Mouse (Mus musculus) thymus, adult 2 months (tissue): ENCODE measurements around the gene Olfml2a.

Experiments
- CTCF ChIP-seq: fragments of 200-500 bp; IDR thresholded peaks from 2 replicates; pipeline ENCODE4 v1.5.1; 2012; ENCODE audit warnings: mild to moderate bottlenecking, control low read depth, low read length, moderate library complexity, borderline replicate concordance; ENCODE audit not compliant: control insufficient read depth, poor library complexity, insufficient read depth; ENCODE audit errors: extremely low read depth
- POLR2A ChIP-seq: fragments of 200-500 bp; IDR thresholded peaks from 2 replicates; pipeline ENCODE4 v1.6.1; 2012; ENCODE audit warnings: mild to moderate bottlenecking, low read length, control low read depth, moderate library complexity; ENCODE audit not compliant: control insufficient read depth, poor library complexity, insufficient read depth; ENCODE audit errors: extremely low read depth

- peak; percentile 100 for TF ChIP-seq CTCF
- TF ChIP-seq POLR2A = no peak
Measured at GRCm38 (mm10) chr2:38997386-38998374, 65.9 kb downstream of the Olfml2a start, which contains the start of gene Wdr38.
